Mouse (Mus musculus): ENCODE data around the gene Polr2g. TPM values are rescaled to one million over a fixed set of nuclear protein-coding genes. Genes with fewer than 3 reads are reported as not detected.
A peak's percentile ranks its signal among the peaks of the same experiment; 100 is the strongest.

Gene Polr2g
- polyA plus RNA-seq, 1 experiment from 2014 or later: 206 TPM

- H3K4me3 ChIP-seq (ENCODE audit: low read depth, low read length): peak within 1 kb of the TSS; percentile 60
- peak; percentile 99 for ATAC-seq (ENCODE audit: insufficient number of reproducible peaks, low FRiP score, low TSS enrichment, low read depth)
- under 1% methylated on average over 32 of the region's 32 CpGs for WGBS
Observed at GRCm38 (mm10) chr19:8786008-8786781, 12.2 kb downstream of the Polr2g start, which contains the start of gene Taf6l. Gene Taf6l (minus strand): TSS chr19:8786417.

GRCm38 (mm10) chr19:8774951-8775421 lies 23.4 kb downstream of the Polr2g start:
- Histone ChIP-seq H3K4me1 (ENCODE audit: control insufficient read depth, insufficient read depth, low read length) (peaks cover 17% of the 10 kb centered on the region), H3K9me3 (ENCODE audit: control insufficient read depth, low read length) (no peaks in the 10 kb centered on the region), H3K4me3 (ENCODE audit: low read depth, low read length) (peak overlapping the region; percentile 81), H3K4me2 (ENCODE audit: low read depth, severe bottlenecking) (peak overlapping the region; percentile 98), H3K27me3 (ENCODE audit: control insufficient read depth, insufficient read depth, low read length) (no peaks in the 10 kb centered on the region), H3K9ac (ENCODE audit: low read length) (peak overlapping the region; percentile 92), H3K36me3 (ENCODE audit: control insufficient read depth, insufficient read depth, low read length) (peaks cover 14% of the 10 kb centered on the region; the same call in 1 of the 2 replicates), H3K27ac (replicated peaks; ENCODE audit: low read depth, low read length) (peak overlapping the region; percentile 97)
- DNase-seq (ENCODE audit: low spot score): no peak
- 6% methylated on average over 20 of the region's 20 CpGs for WGBS
- 0 out of 2 replicates have a peak, but pooled peaks have one; percentile 7 for ATAC-seq (ENCODE audit: insufficient number of reproducible peaks, low FRiP score, low TSS enrichment, low read depth)

More at GRCm38 (mm10) chr19:8786008-8786781, 12.2 kb downstream of the Polr2g start, which contains the start of gene Taf6l:
- Histone ChIP-seq H3K27ac (replicated peaks; ENCODE audit: low read depth, low read length) (peak within 1 kb of the TSS; percentile 51; the same call in 1 of the 2 replicates), H3K36me3 (ENCODE audit: control insufficient read depth, insufficient read depth, low read length) (peaks cover 4% of the 10 kb centered on the region; the same call in 1 of the 2 replicates), H3K27me3 (ENCODE audit: control insufficient read depth, insufficient read depth, low read length) (no peaks in the 10 kb centered on the region), H3K4me1 (ENCODE audit: control insufficient read depth, insufficient read depth, low read length) (no peaks in the 10 kb centered on the region), H3K9me3 (ENCODE audit: control insufficient read depth, low read length) (no peaks in the 10 kb centered on the region), H3K9ac (ENCODE audit: low read length) (peak within 1 kb of the TSS; percentile 63), H3K4me2 (ENCODE audit: low read depth, severe bottlenecking) (peak within 1 kb of the TSS; percentile 59)
- DNase-seq (ENCODE audit: low spot score): peak; percentile 89

GRCm38 (mm10) chr19:8774086-8774835 lies 24.1 kb downstream of the Polr2g start, which contains the start of gene Tmem179b:
Gene Tmem179b (minus strand): TSS chr19:8774467.
- Histone ChIP-seq H3K4me1 (ENCODE audit: control insufficient read depth, insufficient read depth, low read length) (peaks cover 17% of the 10 kb centered on the region), H3K4me2 (ENCODE audit: low read depth, severe bottlenecking) (peak within 1 kb of the TSS; percentile 98), H3K36me3 (ENCODE audit: control insufficient read depth, insufficient read depth, low read length) (peaks cover 15% of the 10 kb centered on the region; the same call in 1 of the 2 replicates), H3K9me3 (ENCODE audit: control insufficient read depth, low read length) (no peaks in the 10 kb centered on the region), H3K9ac (ENCODE audit: low read length) (peak within 1 kb of the TSS; percentile 92), H3K27me3 (ENCODE audit: control insufficient read depth, insufficient read depth, low read length) (no peaks in the 10 kb centered on the region), H3K4me3 (ENCODE audit: low read depth, low read length) (peak within 1 kb of the TSS; percentile 81), H3K27ac (replicated peaks; ENCODE audit: low read depth, low read length) (peak within 1 kb of the TSS; percentile 97)
- peak; percentile 90 for ATAC-seq (ENCODE audit: insufficient number of reproducible peaks, low FRiP score, low TSS enrichment, low read depth)
- DNase-seq (ENCODE audit: low spot score): peak; percentile 98
- WGBS: under 1% methylated on average over 61 of the region's 68 CpGs

- Histone ChIP-seq H3K4me1 (ENCODE audit: control insufficient read depth, insufficient read depth, low read length) (peaks cover 17% of the 10 kb centered on the region), H3K9ac (ENCODE audit: low read length) (peak overlapping the region; percentile 51), H3K9me3 (ENCODE audit: control insufficient read depth, low read length) (no peaks in the 10 kb centered on the region), H3K4me3 (ENCODE audit: low read depth, low read length) (peak overlapping the region; percentile 81), H3K27ac (replicated peaks; ENCODE audit: low read depth, low read length) (peak overlapping the region; percentile 59), H3K4me2 (ENCODE audit: low read depth, severe bottlenecking) (peak overlapping the region; percentile 98), H3K36me3 (ENCODE audit: control insufficient read depth, insufficient read depth, low read length) (peaks cover 13% of the 10 kb centered on the region; the same call in 1 of the 2 replicates), H3K27me3 (ENCODE audit: control insufficient read depth, insufficient read depth, low read length) (no peaks in the 10 kb centered on the region)
- WGBS: 50% methylated on average over 6 of the region's 6 CpGs
- DNase-seq (ENCODE audit: low spot score) (no peak), ATAC-seq (ENCODE audit: insufficient number of reproducible peaks, low FRiP score, low TSS enrichment, low read depth) (no peak)
Observed at GRCm38 (mm10) chr19:8773409-8773808, 25.0 kb downstream of the Polr2g start.

GRCm38 (mm10) chr19:8772996-8773395 lies 25.4 kb downstream of the Polr2g start:
- Histone ChIP-seq H3K9me3 (ENCODE audit: control insufficient read depth, low read length) (no peaks in the 10 kb centered on the region), H3K36me3 (ENCODE audit: control insufficient read depth, insufficient read depth, low read length) (peaks cover 15% of the 10 kb centered on the region; the same call in 1 of the 2 replicates), H3K4me3 (ENCODE audit: low read depth, low read length) (peak overlapping the region; percentile 2; the same call in 1 of the 2 replicates), H3K27me3 (ENCODE audit: control insufficient read depth, insufficient read depth, low read length) (no peaks in the 10 kb centered on the region), H3K9ac (ENCODE audit: low read length) (no peak overlapping the region), H3K27ac (replicated peaks; ENCODE audit: low read depth, low read length) (peak overlapping the region; percentile 59; the same call in 1 of the 2 replicates), H3K4me1 (ENCODE audit: control insufficient read depth, insufficient read depth, low read length) (peaks cover 17% of the 10 kb centered on the region), H3K4me2 (ENCODE audit: low read depth, severe bottlenecking) (peak overlapping the region; percentile 98; the same call in 1 of the 2 replicates)
- WGBS: 85% methylated on average over 5 of the region's 5 CpGs
- ATAC-seq (ENCODE audit: insufficient number of reproducible peaks, low FRiP score, low TSS enrichment, low read depth) (no peak), DNase-seq (ENCODE audit: low spot score) (no peak)

- Histone ChIP-seq H3K9ac (ENCODE audit: low read length) (peak within 1 kb of the TSS; percentile 96), H3K4me2 (ENCODE audit: low read depth, severe bottlenecking) (peak within 1 kb of the TSS; percentile 72), H3K9me3 (ENCODE audit: control insufficient read depth, low read length) (peaks cover under 1% of the 10 kb centered on the region; the same call in 1 of the 2 replicates), H3K27ac (replicated peaks; ENCODE audit: low read depth, low read length) (peak within 1 kb of the TSS; percentile 80), H3K27me3 (ENCODE audit: control insufficient read depth, insufficient read depth, low read length) (no peaks in the 10 kb centered on the region), H3K4me3 (ENCODE audit: low read depth, low read length) (peak within 1 kb of the TSS; percentile 84), H3K4me1 (ENCODE audit: control insufficient read depth, insufficient read depth, low read length) (peaks cover 17% of the 10 kb centered on the region), H3K36me3 (ENCODE audit: control insufficient read depth, insufficient read depth, low read length) (peaks cover 30% of the 10 kb centered on the region)
- 22% methylated on average over 29 of the region's 29 CpGs for WGBS
- DNase-seq (ENCODE audit: low spot score) (peak; percentile 84), ATAC-seq (ENCODE audit: insufficient number of reproducible peaks, low FRiP score, low TSS enrichment, low read depth) (no peak)
Observed at GRCm38 (mm10) chr19:8770567-8771270, 27.7 kb downstream of the Polr2g start, which contains the start of gene Tmem223. Gene Tmem223 (plus strand): TSS chr19:8770996.

GRCm38 (mm10) chr19:8765562-8765961 lies 32.8 kb downstream of the Polr2g start:
- no peak for ATAC-seq (ENCODE audit: insufficient number of reproducible peaks, low FRiP score, low TSS enrichment, low read depth)
- WGBS: 95% methylated on average over 9 of the region's 9 CpGs

More at GRCm38 (mm10) chr19:8765562-8765961, 32.8 kb downstream of the Polr2g start:
- H3K9me3 ChIP-seq (ENCODE audit: control insufficient read depth, low read length): peaks cover 10% of the 10 kb centered on the region
- H3K9ac ChIP-seq (ENCODE audit: low read length): no peak overlapping the region
- no peak overlapping the region for H3K4me3 ChIP-seq (ENCODE audit: low read depth, low read length)
- H3K27ac ChIP-seq (replicated peaks; ENCODE audit: low read depth, low read length): no peak overlapping the region
- H3K36me3 ChIP-seq (ENCODE audit: control insufficient read depth, insufficient read depth, low read length): peaks cover 48% of the 10 kb centered on the region
- no peak overlapping the region for H3K4me2 ChIP-seq (ENCODE audit: low read depth, severe bottlenecking)
- H3K4me1 ChIP-seq (ENCODE audit: control insufficient read depth, insufficient read depth, low read length): peaks cover 5% of the 10 kb centered on the region; the same call in 1 of the 2 replicates
- DNase-seq (ENCODE audit: low spot score): no peak
- no peaks in the 10 kb centered on the region for H3K27me3 ChIP-seq (ENCODE audit: control insufficient read depth, insufficient read depth, low read length)
